Mouse (Mus musculus) megakaryocyte-erythroid progenitor cell, adult 5-6 weeks (primary cell): ENCODE results near the gene Tmem117. TPM values are rescaled to one million over a fixed set of nuclear protein-coding genes. Genes with fewer than 3 reads are reported as not detected.

Experiments
- ATAC-seq: replicated peaks from 2 replicates; pipeline ENCODE4 v1.8.0; 2016; ENCODE audit warnings: mild to moderate bottlenecking, inconsistent platforms; ENCODE audit not compliant: severe bottlenecking, poor library complexity, low FRiP score, low TSS enrichment
- total RNA-seq, 2 experiments: library from RNA; stranded (forward) in 1 of 2; stranded (reverse) in 1 of 2; fragments of 200-1000, 215-1000 nt in 1 of 2; fragments of >200 nt in 1 of 2; fragmentation: Nextera tagmentation in 1 of 2; gene quantifications; 2 replicates each; pipeline ENCODE4 v1.2.3; 2014 to 2017

Gene Tmem117
- total RNA-seq, 2 experiments from 2014 or later = not detected

DNA sequence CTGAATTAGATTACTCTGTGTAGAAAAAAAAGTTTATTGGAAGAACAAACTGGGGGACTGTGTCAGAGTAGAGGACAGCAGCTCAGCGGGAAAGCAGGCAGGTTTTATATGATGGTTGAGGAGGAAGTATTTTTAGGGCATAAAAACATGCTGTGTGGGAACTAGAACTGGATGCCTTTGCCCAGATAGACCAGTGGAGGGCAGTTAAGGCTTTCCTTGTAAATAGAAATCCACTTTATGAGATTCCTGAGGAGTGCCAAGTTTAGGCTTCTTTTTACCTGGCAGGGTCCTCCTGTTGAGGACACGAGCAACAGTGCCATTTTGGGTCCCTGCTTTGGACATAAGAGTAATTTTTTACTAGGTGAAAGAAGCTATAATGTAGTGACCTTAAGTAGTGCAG is 218.5 kb downstream of the Tmem117 start:
- no peak for ATAC-seq

- no peak for ATAC-seq
These were observed 230.6 kb downstream of the Tmem117 start for GRCm38 (mm10) chr15:94859641-94860040.

DNA sequence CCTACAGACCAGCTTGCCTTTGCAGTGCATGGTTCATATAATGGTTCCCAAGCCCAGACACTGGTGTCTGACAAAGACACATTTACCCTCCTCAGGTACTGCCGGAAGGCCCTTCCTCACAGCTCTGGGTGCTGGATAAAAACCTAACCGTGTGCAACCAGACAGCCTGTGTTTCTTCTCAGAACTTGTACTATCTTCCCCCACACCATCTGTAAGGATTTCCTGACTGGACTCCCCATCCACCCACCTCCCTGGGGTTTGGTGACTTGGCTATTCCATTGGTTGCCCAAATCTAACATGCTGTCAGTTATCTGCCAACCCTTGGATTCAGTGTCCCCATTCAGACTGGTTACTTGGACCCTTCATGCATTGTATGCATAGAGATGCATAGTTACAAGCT is 232.1 kb downstream of the Tmem117 start:
- ATAC-seq = no peak

DNA sequence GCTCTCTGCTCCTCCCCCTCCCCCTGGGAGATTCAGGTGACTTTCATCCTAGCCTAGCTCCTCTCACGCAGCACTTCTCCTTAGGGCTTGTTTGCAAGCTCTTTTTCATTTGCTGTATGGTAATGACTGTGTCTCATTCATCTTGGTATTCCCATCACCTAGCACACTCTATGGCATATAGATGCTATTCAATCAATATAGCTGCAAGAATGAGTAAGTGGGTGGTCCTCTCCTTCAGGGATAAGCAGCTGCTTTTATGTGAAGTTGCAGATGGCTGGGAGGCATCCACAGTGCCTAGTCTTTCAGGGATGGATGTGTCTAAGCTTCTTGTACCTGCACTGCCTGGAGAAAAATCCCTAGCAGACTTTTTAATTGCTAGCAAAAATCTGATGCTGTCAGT is 235.1 kb downstream of the Tmem117 start:
- no peak for ATAC-seq

GRCm38 (mm10) chr15:94868372-94868771 is 239.3 kb downstream of the Tmem117 start:
- ATAC-seq = no peak

GRCm38 (mm10) chr15:94885026-94885425 is 256.0 kb downstream of the Tmem117 start:
- ATAC-seq = no peak

GRCm38 (mm10) chr15:94893201-94893600 is 264.2 kb downstream of the Tmem117 start:
- no peak for ATAC-seq

GRCm38 (mm10) chr15:94894086-94894485 is 265.1 kb downstream of the Tmem117 start:
- ATAC-seq = no peak

GRCm38 (mm10) chr15:94895681-94896080 is 266.6 kb downstream of the Tmem117 start:
- ATAC-seq = no peak

DNA sequence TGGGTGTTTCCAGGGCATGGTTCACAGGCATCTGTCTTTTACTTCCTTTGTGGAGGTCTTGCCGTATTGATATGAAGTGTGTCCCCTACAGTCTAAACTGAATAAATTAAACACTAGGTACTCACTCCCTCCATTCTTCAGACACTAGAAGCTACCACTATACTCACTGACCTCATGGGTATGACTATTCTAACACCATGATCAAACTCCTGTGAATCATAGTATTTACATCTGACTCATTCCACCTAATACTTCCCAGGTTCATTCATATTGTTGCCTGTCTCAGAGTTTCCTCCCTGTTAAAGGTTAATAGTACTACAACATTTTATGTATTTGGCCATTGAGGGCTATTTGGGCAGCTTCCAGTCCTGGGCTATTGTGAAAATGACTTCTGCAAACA is 274.2 kb downstream of the Tmem117 start:
- no peak for ATAC-seq

DNA sequence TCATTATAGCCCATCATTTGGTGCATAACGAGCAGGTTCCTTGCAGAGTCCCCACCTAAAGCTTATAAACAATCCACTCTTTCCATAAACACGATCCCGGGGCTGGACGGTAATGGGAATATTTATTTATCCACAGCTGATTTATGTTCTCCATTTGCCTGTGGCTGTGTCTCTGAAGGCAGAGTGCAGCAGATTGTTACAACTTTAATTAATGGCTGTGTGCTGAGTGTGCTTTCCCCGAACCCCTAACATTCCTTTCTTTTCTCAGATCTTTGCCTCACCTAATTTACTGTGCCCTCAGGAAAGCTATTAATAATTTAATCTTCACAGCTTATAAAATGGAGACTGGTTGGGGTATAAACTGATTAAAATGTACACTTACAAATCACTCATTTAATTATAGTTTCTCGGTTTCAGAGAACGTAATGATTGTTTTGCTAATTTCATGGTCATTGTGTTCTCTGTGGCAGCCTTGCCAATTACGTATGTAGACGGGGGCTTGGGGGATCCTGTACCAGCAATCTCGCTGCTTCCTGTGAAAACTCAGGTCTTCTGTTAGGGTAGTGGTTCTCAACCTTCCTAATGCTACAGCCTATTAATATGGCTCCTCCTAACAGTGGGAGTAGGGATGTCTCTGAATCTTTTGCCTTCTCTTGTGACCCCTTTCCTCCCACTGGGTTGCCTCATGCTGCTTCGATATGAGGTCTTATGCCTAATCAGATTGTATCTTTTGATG is 275.8 kb downstream of the Tmem117 start:
- ATAC-seq = no peak

DNA sequence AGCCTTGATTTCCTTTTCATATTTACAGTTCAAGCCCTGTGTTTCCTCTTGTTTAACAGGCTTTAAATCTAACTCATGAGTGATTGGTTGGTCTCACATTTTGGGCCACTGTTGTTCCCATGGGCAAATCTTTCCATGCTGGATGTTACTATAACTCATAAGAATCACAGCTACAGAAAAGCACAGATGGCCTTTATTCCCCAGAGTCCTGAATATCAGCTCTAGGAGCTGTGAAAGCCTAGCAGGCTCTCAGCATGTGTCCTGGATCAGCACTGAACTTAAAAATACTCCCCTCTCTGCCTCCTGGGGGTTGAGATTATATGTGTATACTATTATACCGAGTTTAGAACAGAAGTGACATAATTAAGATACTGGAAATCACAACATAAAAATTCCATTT is 292.6 kb downstream of the Tmem117 start:
- ATAC-seq = no peak

DNA sequence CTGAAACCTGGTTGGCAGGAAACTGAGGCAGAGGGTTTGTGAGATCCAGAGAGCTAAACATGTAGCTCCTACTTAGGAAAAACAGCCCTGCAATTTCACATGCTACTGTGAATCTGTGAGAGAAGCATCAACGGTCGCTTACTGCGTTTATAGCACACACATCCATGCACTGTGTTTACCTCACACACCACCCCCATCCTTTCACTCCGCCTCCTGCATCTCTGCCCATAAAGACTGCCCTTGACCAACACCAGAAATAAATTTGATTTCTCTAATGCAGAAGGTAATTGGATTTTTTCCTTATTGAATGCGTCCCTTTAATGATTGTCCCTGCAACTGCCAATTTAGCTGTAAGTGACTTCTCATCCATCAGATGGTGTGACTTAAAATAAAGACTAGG is 299.0 kb downstream of the Tmem117 start:
- ATAC-seq = no peak

GRCm38 (mm10) chr15:94930743-94931142 is 301.7 kb downstream of the Tmem117 start:
- no peak for ATAC-seq

DNA sequence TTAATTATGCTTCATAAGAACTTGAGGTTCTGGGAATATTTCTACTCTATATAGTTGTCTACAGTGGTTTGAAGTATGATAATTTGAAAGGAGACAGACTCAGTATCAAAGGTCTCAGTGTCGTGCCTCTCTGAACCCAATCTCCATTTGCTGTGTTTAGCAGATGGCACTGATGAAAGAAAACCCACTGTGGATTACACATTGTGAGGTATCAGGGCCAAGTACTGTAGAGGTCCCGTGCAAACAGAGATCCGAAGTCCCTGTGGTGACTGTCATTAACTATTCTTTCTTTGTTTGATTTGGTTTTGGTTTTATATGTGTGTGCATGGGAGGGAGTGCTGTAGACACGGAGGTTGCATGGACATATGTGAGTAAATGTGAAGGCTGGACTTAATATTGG is 304.0 kb downstream of the Tmem117 start:
- no peak for ATAC-seq

GRCm38 (mm10) chr15:94933480-94933879 is 304.4 kb downstream of the Tmem117 start:
- ATAC-seq = no peak

GRCm38 (mm10) chr15:94941954-94942353 is 312.9 kb downstream of the Tmem117 start:
- no peak for ATAC-seq

GRCm38 (mm10) chr15:94942465-94942864 is 313.4 kb downstream of the Tmem117 start:
- no peak for ATAC-seq

- no peak for ATAC-seq
These were observed 314.9 kb downstream of the Tmem117 start for GRCm38 (mm10) chr15:94943891-94944290.

DNA sequence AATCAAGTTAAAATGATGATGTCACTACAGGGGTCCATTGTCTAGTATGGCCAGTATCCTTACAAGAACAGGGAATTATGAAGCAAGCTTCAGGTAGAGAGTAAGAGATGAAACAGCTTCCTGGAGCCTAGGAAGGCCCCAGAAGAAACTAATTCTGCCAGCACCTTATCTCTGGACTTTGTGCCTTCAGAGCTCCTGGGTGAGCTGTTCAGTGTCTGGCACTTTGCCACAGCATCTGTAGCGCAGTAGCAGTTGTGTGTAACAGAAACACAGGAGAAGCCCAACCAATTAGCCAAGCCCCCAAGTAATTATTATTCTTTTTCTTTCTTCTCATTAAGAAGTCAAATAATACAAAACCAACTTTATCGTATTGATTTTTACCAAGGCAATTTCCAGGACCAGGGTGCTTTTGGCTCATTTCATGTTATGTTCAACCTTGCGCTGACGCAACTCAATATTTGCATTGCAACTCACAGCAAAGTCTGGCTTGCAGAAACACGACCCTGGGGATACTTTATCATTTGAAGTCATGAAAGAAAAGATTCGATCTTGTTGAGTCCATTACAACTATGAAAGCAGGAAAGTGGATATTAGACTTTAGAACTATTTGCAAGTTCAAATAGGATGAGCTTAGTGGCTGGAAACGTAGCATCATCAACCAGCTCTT is 322.5 kb downstream of the Tmem117 start:
- ATAC-seq = no peak

DNA sequence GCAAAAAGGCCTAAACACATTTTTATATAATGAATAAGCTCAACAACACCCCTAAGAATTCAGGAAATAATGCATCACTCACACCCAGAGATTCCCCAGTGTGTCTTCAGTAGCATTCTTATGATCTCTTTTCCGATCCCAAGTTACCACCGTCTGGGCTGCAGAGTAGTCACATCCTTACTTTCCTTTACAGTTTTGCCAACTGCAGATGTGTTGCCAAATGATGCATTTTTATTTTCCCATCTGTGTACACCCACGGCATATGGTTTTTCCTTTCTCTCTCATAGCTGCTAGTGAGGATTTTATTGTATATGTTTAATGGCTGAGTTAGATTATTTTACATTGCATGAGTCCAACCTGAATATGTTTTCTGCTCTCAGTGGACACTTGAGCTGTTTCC is 327.7 kb downstream of the Tmem117 start:
- ATAC-seq = no peak
